Mouse (Mus musculus) 3T3-L1 (cell line): ENCODE measurements around the gene Gas6.

Experiments
- DNase-seq: peaks from one replicate; pipeline ENCODE4 v3.0.0-alpha.2; 2015; ENCODE audit warnings: low read depth, low spot score

The Gas6 gene

DNA sequence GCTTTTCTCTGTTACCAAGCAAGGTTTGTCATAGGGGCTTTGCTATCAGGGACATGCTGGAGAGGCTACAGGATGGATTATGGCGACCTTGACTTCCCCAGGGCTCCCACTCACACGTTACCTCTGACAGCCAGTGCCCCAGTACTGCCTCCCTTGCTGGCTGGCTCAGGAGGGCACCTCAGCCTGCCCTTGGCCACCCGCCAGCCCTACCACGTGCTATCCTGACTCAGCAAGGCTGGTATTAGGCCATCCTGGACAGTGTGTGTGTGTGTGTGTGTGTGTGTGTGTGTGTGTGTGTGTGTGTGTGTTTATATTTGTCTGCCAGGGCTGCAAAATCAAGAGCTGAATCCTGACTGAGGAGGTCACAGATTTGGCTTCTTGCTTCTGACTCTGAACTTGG lies 12.6 kb upstream of the Gas6 start:
- DNase-seq: peak; percentile 73

DNA sequence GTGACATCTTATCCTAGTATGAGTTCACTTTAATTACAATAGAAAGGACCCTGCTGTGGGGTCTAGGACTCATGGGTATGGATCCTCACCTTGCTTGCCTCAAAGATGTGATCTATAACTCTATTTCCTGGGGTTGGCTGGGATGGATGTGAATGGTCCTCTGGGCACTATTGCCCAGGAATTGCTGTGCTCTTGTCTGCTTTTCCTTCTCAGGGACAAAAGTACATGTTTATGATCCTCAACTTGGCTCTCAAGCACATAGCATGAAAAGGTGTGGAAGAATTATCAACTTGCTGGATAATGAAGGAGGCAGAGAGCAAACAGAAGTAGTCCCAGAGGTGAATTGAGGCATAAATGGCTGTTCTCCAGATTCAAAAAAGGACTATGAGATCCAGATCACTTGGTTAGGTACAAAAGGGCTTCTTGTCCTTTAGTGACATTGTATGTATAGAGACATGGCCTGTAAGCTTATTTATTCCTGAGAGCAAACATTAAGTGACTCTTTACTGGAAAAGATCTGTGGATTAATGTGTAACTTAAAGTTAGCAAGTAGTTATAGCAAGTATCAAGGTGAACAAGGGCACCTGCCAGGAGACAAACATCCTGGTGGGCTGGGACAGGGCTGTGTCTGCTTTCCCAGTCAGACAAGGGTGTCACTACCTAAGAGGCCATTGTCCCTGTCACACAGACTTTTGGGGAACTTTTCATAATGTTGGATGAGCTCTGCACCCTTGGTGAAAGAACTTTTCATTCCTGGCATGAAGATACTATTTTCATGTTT lies 10.8 kb upstream of the Gas6 start:
- DNase-seq: no peak

DNA sequence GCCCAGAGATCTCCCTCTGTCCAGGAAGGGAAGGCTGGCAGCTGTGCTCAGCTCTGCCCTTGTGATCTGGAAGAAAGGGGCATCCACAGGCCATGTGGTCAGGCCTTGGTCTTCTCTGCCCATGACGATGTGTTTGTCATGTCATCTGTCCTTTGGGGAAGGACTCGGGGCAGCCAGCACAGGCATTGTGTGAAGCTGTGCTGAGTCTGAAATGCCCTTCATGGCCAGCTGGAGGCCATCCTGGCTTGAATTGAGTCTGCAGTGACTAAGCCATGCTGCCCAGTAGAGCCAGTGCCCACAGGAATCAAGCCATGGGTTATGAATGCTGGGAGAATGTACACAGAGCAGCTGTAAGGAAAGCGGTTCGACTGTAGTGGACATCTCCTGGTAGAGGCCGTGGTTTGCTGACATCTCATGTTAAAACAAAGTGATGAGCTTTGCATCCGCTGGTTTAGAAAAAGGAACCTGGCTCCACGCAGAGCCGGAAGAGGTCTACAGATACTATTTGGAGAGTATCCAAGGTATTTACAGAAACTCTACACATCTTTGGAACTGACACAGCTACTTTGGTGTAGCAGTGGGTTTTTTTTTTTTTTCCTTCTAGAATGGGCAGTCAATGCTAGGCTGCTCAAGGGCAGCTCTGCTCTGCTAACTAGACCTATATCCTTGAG lies 9.8 kb upstream of the Gas6 start:
- DNase-seq: peak; percentile 81

GRCm38 (mm10) chr8:13501221-13501620 lies 6.9 kb upstream of the Gas6 start:
- no peak for DNase-seq

DNA sequence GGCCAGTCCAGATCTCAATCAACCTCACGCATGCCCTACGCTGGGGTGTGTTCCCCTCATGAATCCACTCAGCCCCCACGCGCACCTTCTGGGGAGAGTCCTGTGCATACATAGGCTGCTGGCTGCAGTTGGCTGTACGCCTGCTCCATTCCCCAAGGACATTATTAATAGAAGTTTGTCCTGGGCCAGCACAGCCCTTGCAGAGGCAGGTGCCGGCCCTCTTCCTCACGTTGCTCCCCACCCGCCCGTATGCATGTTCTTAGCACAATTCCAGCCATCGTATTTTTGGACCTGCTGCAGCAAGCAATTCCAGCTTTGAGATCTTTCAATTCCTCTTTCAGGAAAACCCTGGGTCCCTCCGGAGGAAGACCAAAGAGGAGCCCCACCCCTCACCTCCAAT lies 1.3 kb downstream of the Gas6 start:
- DNase-seq: no peak

- no peak for DNase-seq
Measured at GRCm38 (mm10) chr8:13492198-13492995, 1.9 kb downstream of the Gas6 start.

- DNase-seq: no peak
Measured at GRCm38 (mm10) chr8:13491491-13492010, 2.7 kb downstream of the Gas6 start.

GRCm38 (mm10) chr8:13489986-13490910 lies 4.0 kb downstream of the Gas6 start:
- DNase-seq: no peak

- no peak for DNase-seq
Measured at GRCm38 (mm10) chr8:13489351-13489750, 4.9 kb downstream of the Gas6 start.

GRCm38 (mm10) chr8:13483191-13483590 lies 11.1 kb downstream of the Gas6 start:
- no peak for DNase-seq

- DNase-seq: peak; percentile 41
Measured at GRCm38 (mm10) chr8:13482101-13482801, 12.0 kb downstream of the Gas6 start.

GRCm38 (mm10) chr8:13481596-13481995 lies 12.7 kb downstream of the Gas6 start:
- no peak for DNase-seq

DNA sequence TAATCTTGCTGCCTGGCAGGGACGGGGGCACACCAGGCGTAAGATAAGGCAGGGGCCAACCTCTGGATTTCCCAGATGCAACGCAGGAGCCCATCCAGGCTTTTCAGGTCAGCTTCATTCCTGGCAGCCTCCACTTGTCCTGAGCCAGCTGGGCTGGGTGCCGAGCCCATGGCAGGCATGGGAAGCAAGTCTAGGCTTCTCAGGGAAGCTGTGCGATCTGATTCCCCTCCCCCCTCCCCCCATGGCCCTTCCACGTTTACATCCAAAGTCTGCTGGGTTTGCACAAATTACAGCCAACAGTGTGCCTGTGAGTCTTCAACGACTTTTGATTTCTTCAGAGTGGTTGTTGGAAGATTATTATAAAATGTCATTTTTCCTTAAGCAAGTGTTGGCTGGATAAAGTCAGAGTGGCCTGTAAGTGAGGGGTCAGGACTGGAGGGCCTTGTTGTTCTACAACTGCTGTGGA lies 13.2 kb downstream of the Gas6 start:
- DNase-seq: no peak

DNA sequence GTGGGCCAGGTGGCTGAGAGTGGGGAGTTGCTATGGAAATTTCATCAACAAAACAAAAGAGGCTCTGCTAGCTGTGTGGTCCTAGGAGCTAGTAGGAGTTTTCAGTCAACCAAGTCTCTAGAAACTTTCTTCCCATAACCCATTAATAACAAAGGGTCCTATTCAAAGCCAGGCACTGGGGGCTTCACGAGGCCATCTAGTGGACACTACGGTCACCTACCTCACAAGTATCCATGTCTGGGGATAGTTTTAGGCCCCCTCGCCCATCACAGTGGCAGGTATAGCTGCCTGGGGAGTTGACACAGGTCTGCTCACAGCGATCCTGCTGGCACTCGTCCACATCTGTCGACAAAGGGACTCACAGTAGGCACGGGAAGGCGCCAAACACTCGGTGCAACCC lies 18.4 kb downstream of the Gas6 start:
- DNase-seq: no peak

GRCm38 (mm10) chr8:13472284-13472683 lies 22.0 kb downstream of the Gas6 start:
- DNase-seq: no peak

- no peak for DNase-seq
Measured at GRCm38 (mm10) chr8:13471484-13471883, 22.8 kb downstream of the Gas6 start.

DNA sequence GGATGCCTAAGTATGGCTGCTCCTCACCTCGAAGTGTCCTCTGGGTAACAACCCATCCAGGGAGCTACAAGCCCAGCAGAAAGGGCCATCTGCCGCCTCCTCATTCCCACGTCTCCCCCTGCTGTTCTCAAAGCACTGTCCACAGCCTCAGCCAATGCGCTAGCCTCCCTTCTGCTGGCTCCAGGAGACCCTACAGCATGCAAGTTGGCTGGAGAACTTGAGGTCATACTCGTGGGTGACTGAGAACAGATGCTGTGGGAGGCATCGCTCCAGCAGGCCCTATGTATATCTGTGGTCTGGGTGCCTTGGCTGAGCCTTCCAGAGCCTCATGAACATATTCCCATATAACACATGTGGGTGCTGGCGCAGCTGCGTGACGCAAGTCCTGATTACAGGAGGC lies 25.6 kb downstream of the Gas6 start:
- DNase-seq: no peak

DNA sequence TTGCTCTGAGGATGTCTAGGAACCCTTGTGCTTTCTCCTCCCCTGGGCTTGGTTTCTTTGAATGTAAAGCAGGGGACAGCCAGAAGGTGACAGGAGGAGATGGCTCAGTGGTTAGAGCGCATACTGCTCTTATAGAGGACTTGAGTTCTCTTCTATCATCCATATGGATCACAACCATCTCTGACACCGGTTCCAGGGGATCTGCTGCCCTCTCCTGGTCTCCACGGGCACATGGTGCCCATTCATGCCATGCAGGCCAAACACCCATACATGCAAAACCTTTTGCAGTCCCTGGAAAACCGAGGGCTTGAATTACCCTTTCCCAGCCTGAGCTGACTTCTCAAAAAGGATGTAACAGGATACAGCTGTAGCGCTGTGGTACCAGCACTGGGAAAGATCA lies 27.3 kb downstream of the Gas6 start:
- peak; percentile 60 for DNase-seq

DNA sequence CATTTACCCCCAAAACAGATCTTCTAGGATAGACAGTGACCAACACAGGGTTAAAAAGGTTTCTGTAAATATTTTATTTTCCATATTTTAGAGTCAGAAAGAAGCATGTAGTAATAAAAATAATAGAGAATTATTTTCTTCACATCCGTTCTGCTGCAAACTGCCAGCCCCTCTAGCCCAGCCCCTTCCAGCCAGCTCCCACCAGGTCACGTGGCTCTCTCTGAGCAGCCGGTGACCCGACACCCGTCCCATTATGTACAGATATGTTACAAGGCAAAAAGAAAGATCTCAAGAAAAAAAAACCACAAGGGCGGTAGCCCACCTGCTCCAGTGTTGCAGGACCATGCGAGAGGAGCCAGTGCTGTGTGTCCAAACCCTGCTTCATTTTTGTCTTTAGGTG lies 29.0 kb downstream of the Gas6 start:
- no peak for DNase-seq

- DNase-seq: peak; percentile 24
Measured at GRCm38 (mm10) chr8:13462392-13462791, 31.9 kb downstream of the Gas6 start.
